Mouse (Mus musculus) testis, adult 2 months (tissue): ENCODE data around the gene Cyp2u1. TPM values are rescaled to one million over a fixed set of nuclear protein-coding genes. Genes with fewer than 3 reads are reported as not detected.

Experiments
- H3K27ac ChIP-seq: fragments of 200-500 bp; 2 replicates; pipeline ENCODE4 v1.5.1; 2012; ENCODE audit warnings: low read depth, low read length; ENCODE audit not compliant: control insufficient read depth, insufficient read depth
- H3K27me3 ChIP-seq: fragments of 200-500 bp; 2 replicates; pipeline ENCODE4 v1.6.1; 2012; ENCODE audit warnings: mild to moderate bottlenecking, low read length, moderate library complexity; ENCODE audit not compliant: control insufficient read depth, insufficient read depth
- H3K36me3 ChIP-seq: fragments of 200-500 bp; 2 replicates; pipeline ENCODE4 v1.6.1; 2012; ENCODE audit warnings: mild to moderate bottlenecking, low read length; ENCODE audit not compliant: control insufficient read depth, insufficient read depth
- H3K4me1 ChIP-seq: fragments of 200-500 bp; 2 replicates; pipeline ENCODE4 v1.6.1; 2012; ENCODE audit warnings: low read length; ENCODE audit not compliant: control insufficient read depth, insufficient read depth
- H3K4me3 ChIP-seq: fragments of 200-500 bp; 2 replicates; pipeline ENCODE4 v1.5.1; 2012; ENCODE audit warnings: low read depth, mild to moderate bottlenecking, low read length, moderate library complexity, mixed read lengths; ENCODE audit not compliant: control insufficient read depth
- CTCF ChIP-seq: fragments of 200-500 bp; IDR thresholded peaks from 2 replicates; pipeline ENCODE4 v1.5.1; 2012; ENCODE audit warnings: low read depth, mild to moderate bottlenecking, inconsistent platforms, low read length, moderate library complexity; ENCODE audit not compliant: control insufficient read depth, insufficient read depth, insufficient replicate concordance
- POLR2A ChIP-seq: fragments of 200-500 bp; IDR thresholded peaks from 2 replicates; pipeline ENCODE4 v1.6.1; 2012; ENCODE audit warnings: low read depth, mild to moderate bottlenecking, inconsistent platforms, low read length, moderate library complexity; ENCODE audit not compliant: control insufficient read depth
- polyA plus RNA-seq: library from polyadenylated mRNA; depleted of rRNA; stranded (reverse); fragments of >200 nt; gene quantifications from 2 replicates; pipeline ENCODE4 v1.2.3, GENCODE M21; 2012

Gene Cyp2u1
- polyA plus RNA-seq, 1 experiment: 4.6 TPM

GRCm38 (mm10) chr3:131266366-131267050 is 36.5 kb downstream of the Cyp2u1 start:
- Histone ChIP-seq H3K4me3 (no peak overlapping the region), H3K27ac (no peak overlapping the region), H3K36me3 (no peaks in the 10 kb centered on the region), H3K27me3 (no peaks in the 10 kb centered on the region), H3K4me1 (no peaks in the 10 kb centered on the region; the same call in 1 of the 2 replicates)
- TF ChIP-seq POLR2A (no peak), CTCF (no peak)

GRCm38 (mm10) chr3:131265516-131265915 is 37.5 kb downstream of the Cyp2u1 start:
- no peaks in the 10 kb centered on the region for H3K27me3 ChIP-seq
- TF ChIP-seq POLR2A (no peak), CTCF (no peak)
- no peaks in the 10 kb centered on the region for H3K4me1 ChIP-seq
- no peaks in the 10 kb centered on the region for H3K36me3 ChIP-seq
- H3K27ac ChIP-seq: no peak overlapping the region
- no peak overlapping the region for H3K4me3 ChIP-seq

- Histone ChIP-seq H3K27ac (no peak overlapping the region), H3K36me3 (no peaks in the 10 kb centered on the region), H3K27me3 (no peaks in the 10 kb centered on the region), H3K4me3 (no peak overlapping the region), H3K4me1 (peaks cover 3% of the 10 kb centered on the region)
- TF ChIP-seq POLR2A (no peak), CTCF (no peak)
Measured at GRCm38 (mm10) chr3:131263766-131264486, 39.1 kb downstream of the Cyp2u1 start.

GRCm38 (mm10) chr3:131260418-131260817 is 42.6 kb downstream of the Cyp2u1 start:
- H3K4me1 ChIP-seq: peaks cover 5% of the 10 kb centered on the region
- no peaks in the 10 kb centered on the region for H3K27me3 ChIP-seq
- H3K27ac ChIP-seq: peak overlapping the region; percentile 47; the same call in 1 of the 2 replicates
- no peaks in the 10 kb centered on the region for H3K36me3 ChIP-seq
- no peak overlapping the region for H3K4me3 ChIP-seq
- TF ChIP-seq CTCF: no peak
- TF ChIP-seq POLR2A: no peak

GRCm38 (mm10) chr3:131259392-131259965 is 43.5 kb downstream of the Cyp2u1 start:
- Histone ChIP-seq H3K27me3 (no peaks in the 10 kb centered on the region), H3K4me3 (no peak overlapping the region), H3K27ac (0 out of 2 replicates have a peak overlapping the region, but pooled peaks have one; percentile 47), H3K4me1 (peaks cover 5% of the 10 kb centered on the region), H3K36me3 (no peaks in the 10 kb centered on the region)
- TF ChIP-seq POLR2A: no peak
- TF ChIP-seq CTCF: no peak

- TF ChIP-seq CTCF: no peak
- TF ChIP-seq POLR2A: no peak
- no peak overlapping the region for H3K27ac ChIP-seq
Measured at GRCm38 (mm10) chr3:131258921-131259320, 44.1 kb downstream of the Cyp2u1 start.

GRCm38 (mm10) chr3:131255399-131255981 is 47.5 kb downstream of the Cyp2u1 start:
- Histone ChIP-seq H3K27ac (no peak overlapping the region), H3K4me3 (no peak overlapping the region), H3K4me1 (peaks cover 5% of the 10 kb centered on the region), H3K27me3 (no peaks in the 10 kb centered on the region), H3K36me3 (no peaks in the 10 kb centered on the region)
- TF ChIP-seq CTCF (no peak), POLR2A (no peak)

More at GRCm38 (mm10) chr3:131258921-131259320, 44.1 kb downstream of the Cyp2u1 start:
- H3K27me3 ChIP-seq: no peaks in the 10 kb centered on the region
- H3K36me3 ChIP-seq: no peaks in the 10 kb centered on the region
- H3K4me3 ChIP-seq: no peak overlapping the region
- peaks cover 5% of the 10 kb centered on the region for H3K4me1 ChIP-seq
